Mouse (Mus musculus): ENCODE results near the gene Gm21860.
"Not testable (repeated sequence)": the region's sequence is repeated elsewhere in the genome, so short reads cannot be mapped to it uniquely, and the experiment has no call there.

The Gm21860 gene

DNA sequence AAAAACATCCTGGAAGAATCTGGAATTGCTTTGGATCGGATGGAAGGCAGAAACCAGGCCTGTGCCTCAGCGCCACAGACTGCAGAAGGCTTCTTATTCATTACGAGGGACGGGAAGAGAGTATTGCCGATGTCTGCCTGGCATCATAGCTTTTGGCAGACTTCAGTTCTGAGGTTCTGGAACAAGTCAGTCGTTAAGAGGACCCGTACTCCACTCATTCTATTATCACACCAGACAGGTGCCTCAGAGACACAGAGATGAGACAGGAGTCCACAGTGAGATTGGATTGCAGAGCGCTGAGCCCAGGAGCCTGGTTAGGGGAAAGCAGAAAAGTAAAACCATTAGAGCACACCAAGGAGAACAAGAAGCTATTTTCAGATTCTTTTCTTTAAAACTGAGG, at the start of gene Gm21860:
Gene Gm21860, minus strand, starts transcription at position 101 of the 400 bp plus-strand sequence.
- not testable (repeated sequence) for DNase-seq

- DNase-seq, result not testable (repeated sequence)
These were observed 29.8 kb upstream of the Gm21860 start, which contains the start of gene Gm47283 for GRCm38 (mm10) chrY:90784438-90784837. Gene Gm47283 (plus strand): TSS chrY:90784738.

DNA sequence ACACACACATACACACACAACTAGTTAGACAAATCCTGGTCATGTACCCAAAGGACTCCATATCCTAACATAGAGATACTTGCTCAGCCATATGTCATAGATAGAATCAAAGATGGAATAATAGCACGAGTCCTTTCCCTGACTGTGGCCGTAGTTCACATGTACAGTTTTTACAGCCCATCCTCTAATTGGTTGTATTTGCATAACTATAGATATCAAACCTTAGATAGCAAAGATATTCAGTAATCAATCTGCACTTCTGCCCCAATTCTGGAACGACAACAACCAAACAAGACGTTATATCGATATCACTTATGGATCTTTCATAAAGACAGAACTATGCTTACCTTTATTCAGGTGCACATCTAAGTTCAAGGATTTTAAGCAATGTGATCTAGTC, 9.4 kb downstream of the Gm21860 start:
- DNase-seq, result peak; percentile 86

DNA sequence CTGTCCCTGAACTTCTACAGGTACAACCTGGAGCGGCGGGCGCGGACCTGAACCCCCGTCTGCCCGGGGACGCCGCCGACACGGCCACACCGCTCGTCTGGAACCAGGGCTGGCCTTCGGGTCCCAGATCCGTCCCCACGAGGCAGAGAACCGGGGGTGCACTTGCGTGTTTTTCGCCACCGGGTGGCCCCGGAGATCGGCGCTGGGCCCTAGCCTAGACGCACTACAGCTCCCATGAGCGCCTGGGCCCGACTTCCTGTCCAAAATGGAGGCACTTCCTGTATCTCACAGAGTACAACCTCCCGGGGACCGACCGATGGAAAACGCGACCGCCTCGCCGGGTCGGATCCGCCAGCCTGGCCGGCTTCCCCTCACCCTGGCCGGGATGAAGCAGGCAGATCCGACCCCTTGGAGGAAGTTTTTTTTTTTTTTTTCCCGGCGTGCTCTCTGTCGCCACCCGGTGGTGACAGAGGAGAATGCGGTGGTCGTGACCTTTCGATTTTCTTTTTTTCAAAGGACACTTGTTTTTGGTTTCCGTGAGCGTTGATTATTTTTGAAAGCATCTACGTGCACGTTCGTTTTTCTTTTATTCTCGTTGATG, 10.1 kb downstream of the Gm21860 start:
- peak; percentile 99 for DNase-seq

GRCm38 (mm10) chrY:90743811-90744220, 10.8 kb downstream of the Gm21860 start:
- no peak for DNase-seq

DNA sequence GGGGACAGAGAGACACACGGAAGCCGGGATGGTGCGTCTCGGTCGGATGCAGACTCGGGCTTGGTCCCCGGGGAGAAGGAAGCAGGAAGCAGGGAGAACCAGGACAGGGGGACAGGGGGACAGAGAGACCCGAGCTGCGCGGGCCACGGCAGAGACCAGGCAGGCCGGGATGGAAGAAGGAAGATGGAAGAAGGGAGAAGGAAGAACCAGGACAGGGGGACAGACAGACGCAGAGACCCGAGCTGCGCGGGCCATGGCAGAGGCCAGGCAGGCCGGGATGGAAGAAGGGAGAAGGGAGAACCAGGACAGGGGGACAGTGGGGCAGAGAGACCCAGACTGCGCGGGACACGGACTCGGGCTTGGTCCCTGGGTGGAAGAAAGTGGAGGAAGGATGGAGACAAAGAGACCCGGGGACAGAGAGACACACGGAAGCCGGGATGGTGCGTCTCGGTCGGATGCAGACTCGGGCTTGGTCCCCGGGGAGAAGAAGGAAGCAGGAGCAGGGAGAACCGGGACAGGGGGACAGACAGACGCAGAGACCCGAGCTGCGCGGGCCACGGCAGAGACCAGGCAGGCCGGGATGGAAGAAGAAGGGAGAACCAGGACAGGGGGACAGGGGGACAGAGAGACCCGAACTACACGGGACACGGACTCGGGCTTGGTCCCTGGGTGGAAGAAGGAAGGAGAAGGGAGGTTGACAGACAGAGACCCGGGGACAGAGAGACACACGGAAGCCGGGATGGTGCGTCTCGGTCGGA, 11.4 kb downstream of the Gm21860 start:
- peak; percentile 97 for DNase-seq

GRCm38 (mm10) chrY:90742261-90743052, 12.2 kb downstream of the Gm21860 start:
- DNase-seq, result peak; percentile 98

GRCm38 (mm10) chrY:90741452-90742260, 13.0 kb downstream of the Gm21860 start:
- DNase-seq, result peak; percentile 97

- DNase-seq, result peak; percentile 97
These were observed 13.6 kb downstream of the Gm21860 start for GRCm38 (mm10) chrY:90741006-90741405.

GRCm38 (mm10) chrY:90740013-90740561, 14.5 kb downstream of the Gm21860 start:
- peak; percentile 97 for DNase-seq

DNA sequence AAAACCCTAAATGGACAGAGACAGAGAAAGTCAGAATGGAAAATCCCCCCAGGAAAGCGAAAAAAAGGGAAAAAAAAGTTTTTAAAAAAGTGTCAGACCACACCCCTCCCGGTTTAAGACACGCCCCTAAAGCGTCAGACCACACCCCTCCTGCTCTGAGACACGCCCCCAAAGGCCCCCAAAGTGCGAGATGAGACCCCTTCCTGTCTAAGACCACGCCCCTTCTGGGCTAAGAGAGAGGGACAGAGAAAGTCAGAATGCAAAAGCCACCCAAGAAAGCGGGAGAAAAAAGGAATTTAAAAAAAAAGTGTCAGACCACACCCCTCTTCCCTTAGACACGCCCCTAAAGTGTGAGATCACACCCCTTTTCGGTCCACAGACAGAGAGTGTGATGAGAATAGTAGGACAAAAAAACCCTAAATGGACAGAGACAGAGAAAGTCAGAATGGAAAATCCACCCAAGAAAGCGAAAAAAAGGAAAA, 15.0 kb downstream of the Gm21860 start:
- DNase-seq, result peak; percentile 96

- DNase-seq, result peak; percentile 97
These were observed 15.6 kb downstream of the Gm21860 start for GRCm38 (mm10) chrY:90738841-90739530.

DNA sequence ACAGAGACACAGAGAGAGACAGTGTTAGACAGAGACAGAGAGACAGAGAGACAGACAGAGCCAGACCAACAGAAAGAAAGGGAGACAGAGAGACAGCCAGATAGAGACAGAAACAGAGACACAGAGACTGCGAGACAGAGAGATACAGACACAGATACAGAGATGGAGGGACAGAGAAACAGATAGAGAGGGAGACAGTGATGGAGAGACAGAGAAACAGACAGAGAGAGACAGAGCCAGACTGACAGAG, 16.3 kb downstream of the Gm21860 start:
- no peak for DNase-seq

DNA sequence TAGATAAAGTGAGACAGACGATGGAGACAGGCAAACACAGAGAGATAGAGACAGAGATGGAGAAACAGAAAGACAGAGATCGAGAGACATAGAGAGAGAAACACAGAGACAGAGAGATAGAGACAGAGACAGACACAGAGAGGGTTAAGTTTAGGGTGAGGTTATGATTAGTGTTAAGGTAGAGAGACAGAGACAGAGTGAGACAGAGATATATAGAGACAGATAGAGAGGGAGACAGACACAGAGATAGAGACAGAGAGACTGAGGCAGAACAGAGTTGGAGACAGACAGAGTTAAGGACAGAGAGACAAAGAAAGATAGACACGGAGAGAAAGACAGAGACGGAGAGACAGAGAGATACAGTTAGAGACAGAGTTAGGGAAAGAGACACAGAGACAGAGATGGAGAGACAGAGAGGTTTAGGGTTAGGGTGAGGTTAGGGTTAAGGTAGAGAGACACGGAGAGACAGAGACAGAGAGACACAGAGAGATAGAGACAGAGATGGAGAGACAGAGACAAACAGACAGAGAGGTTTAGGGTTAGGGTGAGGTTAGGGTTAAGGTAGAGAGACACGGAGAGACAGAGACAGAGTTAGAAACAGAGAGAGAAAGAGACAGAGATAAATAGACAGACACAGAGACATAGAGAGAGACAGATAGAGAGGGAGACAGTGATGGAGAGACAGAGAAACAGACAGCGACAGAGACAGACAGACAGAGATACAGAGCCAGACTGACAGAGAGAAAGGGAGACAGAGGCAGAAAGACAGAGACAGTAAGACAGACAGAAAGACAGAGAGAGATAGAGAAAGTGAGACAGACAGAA, 16.8 kb downstream of the Gm21860 start:
- DNase-seq, result peak; percentile 89

- not testable (repeated sequence) for DNase-seq
These were observed 18.2 kb downstream of the Gm21860 start for GRCm38 (mm10) chrY:90736217-90737000.

- not testable (repeated sequence) for DNase-seq
These were observed 19.3 kb downstream of the Gm21860 start for GRCm38 (mm10) chrY:90735181-90735895.

DNA sequence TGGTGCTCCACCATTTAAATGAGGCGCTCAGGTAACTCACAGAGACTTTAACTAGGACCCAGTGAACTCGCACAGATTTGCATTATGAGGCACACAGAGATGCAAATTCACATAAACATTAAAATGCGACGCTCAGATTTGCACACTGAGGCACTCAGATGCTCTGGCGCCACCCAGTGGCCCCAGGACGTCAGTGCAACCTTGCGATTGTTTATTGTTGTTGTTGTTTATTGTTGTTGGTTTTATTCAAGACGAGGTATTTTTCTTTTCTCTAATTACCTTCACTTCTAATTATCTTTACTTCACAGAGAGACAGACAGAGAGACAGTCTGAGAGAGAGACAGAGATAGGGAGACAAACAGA, 20.3 kb downstream of the Gm21860 start:
- DNase-seq, result peak; percentile 74

- peak; percentile 96 for DNase-seq
These were observed 20.8 kb downstream of the Gm21860 start for GRCm38 (mm10) chrY:90733656-90734333.

DNA sequence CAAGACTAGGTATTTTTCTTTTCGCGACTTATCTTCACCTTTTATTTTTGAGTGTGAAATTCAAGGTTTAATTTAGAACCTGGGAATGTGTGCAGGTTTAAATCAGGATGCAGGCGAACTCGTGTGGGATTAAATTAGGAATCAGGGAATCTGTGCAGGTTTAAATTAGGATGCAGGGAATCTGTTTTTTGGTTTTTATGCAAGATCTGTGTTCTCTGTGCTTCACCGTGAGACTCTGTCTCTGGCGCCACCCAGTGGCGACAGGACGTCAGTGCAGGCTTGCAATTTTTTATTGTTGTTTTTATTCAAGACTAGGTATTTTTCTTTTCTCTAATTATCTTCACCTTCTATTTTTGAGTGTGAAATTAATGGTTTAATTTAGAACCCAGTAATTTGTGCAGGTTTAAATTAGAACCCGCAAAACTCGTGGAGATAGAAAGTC, 22.5 kb downstream of the Gm21860 start:
- peak; percentile 88 for DNase-seq
